Mouse (Mus musculus): ENCODE results near the gene Fer.

DNA sequence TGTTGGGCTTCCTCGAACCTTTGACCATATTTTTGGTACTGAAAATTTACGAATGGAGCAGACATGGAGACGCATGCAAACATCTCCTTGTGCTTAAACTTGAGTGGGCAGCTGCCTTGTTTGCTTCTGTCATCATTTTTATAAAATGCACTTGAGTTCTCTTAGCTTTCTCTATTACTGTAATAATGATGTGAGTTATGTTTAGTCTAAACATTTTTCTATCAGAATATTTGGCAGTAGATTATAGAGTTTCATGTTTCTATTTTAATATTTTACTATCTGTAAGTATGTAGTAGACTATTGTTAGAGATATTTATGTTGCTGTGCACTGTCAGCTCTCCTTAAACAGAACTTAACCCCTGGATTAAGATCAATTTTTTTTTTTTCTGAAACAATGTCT, 128.3 kb downstream of the Fer start:
- TF ChIP-seq CTCF (conservative IDR thresholded peaks at IDR 0.05; ENCODE audit: insufficient read depth, insufficient read length, low read depth, low read length) (no peak), POLR2A (IDR thresholded peaks at IDR 0.05; ENCODE audit: low read depth, low read length) (no peak)

Measured in kidney, adult 2 months (tissue).